Mouse (Mus musculus) C2C12 (cell line): Measurements from ENCODE around the gene Cabcoco1.

ENCODE experiments used
- CEBPB ChIP-seq: IDR thresholded peaks from one replicate; pipeline ENCODE4 v1.6.1; 2011; ENCODE audit warnings: low read depth, mild to moderate bottlenecking, control low read depth, moderate library complexity
- CTCF ChIP-seq: IDR thresholded peaks from one replicate; pipeline ENCODE4 v1.5.1; 2011; ENCODE audit not compliant: control insufficient read depth, insufficient read depth, insufficient read length

DNA sequence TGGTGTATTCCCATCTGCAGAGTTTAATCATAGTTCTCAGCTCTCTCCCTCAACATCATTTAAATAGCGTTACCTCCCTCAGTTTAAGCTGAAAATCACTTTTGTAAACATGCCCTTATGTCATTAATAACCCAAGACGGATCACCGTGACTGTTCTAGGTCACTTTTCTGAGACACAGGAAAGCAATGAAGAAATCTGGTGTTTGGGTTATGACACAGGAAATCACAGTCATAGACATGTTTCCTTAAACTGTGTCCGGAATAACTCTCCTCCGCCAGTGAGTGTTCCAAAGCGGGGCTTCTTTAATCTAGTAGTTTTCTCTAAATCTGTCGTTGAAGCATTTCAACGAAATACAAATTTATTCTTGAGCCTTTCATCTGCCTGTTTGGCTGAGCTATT lies 68.9 kb downstream of the Cabcoco1 start:
- TF ChIP-seq CEBPB = no peak
- TF ChIP-seq CTCF = no peak
